In the genomic region with DNA sequence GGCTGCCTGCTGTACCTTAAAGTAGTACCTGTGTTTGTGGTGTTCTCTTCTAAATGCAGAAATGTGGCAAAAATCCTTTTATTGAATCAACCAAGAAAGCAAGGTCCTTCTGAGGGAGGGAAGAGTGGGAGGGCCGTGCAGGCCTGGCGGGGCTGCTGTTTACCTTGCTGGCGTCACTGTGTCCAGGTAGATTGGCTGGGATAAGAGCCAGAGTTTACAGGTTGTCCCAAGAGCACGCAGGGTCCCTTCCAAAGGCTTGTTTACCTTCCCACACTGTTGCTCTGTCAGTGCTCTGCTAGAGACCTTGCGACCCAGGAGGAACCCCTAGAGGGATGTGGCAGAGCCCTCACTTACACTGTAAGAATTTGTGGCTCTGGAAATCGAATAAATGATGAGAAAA, we compare ENCODE assay signal across 14 mouse cellular contexts. TPM values are rescaled to one million over a fixed set of nuclear protein-coding genes. Genes with fewer than 3 reads are reported as not detected.
"Had no signal": no experiment of that assay in that cellular context is flagged by ENCODE, and none has a peak within 500 bp of the region (broad histone marks: within the 10 kb centered on the region; RNA-seq: fewer than 3 reads in every experiment).

No protein-coding gene starts in this region.

- H3K4me1 ChIP-seq: hindbrain, embryonic 13.5 days; midbrain, embryonic 10.5 days; neural tube, embryonic 15.5 days had no signal

- H3K27me3 ChIP-seq: hindbrain, embryonic 13.5 days; kidney, embryonic 15.5 days; limb, embryonic 15.5 days; neural tube, embryonic 15.5 days had no signal

- H3K9me3 ChIP-seq: hindbrain, embryonic 13.5 days; kidney, embryonic 15.5 days; limb, embryonic 15.5 days; midbrain, embryonic 10.5 days; neural tube, embryonic 15.5 days had no signal

- ATAC-seq: hindbrain, postnatal 0 days had no signal

- H3K4me3 ChIP-seq: hindbrain, embryonic 13.5 days; kidney, embryonic 15.5 days; left cerebral cortex, adult 2 months; limb, embryonic 15.5 days; midbrain, embryonic 10.5 days; myocyte; neural tube, embryonic 15.5 days had no signal

- H3K27ac ChIP-seq: hindbrain, embryonic 13.5 days; hindbrain, postnatal 0 days; kidney, embryonic 15.5 days; left cerebral cortex, adult 2 months; limb, embryonic 15.5 days; midbrain, embryonic 10.5 days; neural tube, embryonic 15.5 days had no signal

- DNase-seq: lung, embryonic 14.5 days; lung, postnatal 4 days; midbrain, embryonic 14.5 days; right cerebral cortex, adult 18-20 months; right cerebral cortex, postnatal 25 days; thymus, postnatal 36 days had no signal

- H3K9ac ChIP-seq: hindbrain, embryonic 13.5 days; kidney, embryonic 15.5 days; limb, embryonic 15.5 days; lung, embryonic 14.5 days; neural tube, embryonic 15.5 days had no signal

- H3K4me2 ChIP-seq: hindbrain, embryonic 13.5 days; kidney, embryonic 15.5 days; limb, embryonic 15.5 days; lung, embryonic 14.5 days; neural tube, embryonic 15.5 days had no signal

- H3K36me3 ChIP-seq: hindbrain, embryonic 13.5 days; kidney, embryonic 15.5 days; limb, embryonic 15.5 days; midbrain, embryonic 10.5 days; neural tube, embryonic 15.5 days had no signal

RNA-seq across cellular contexts. Expression of gene Esr1, which starts 13.9 kb away (rescaled TPM):
- polyA plus RNA-seq: midbrain, embryonic 10.5 days had no signal
